ENCODE assay signal across 8 mouse cellular contexts in the genomic region with DNA sequence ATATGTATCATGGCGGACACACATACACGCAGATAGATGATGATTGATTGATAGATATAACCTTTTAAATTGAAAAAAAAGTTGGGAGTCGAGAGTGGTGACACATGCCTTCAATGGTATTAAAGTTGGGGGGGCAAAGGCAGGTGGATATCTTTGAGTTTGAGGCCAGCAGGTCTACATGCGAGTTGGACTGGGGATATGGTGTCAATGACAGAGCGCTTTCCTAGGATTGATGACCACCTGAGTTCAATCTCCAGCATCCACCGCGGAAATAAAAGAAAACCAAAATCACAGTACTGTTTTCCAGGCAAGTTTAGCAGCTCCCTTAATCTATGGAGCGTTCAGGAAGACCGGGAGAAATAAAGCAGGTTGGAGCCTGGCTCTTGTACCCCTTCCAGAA. TPM values are rescaled to one million over a fixed set of nuclear protein-coding genes. Genes with fewer than 3 reads are reported as not detected.
DNase-seq lines count a peak whose midpoint lies in the region; ATAC-seq and TF ChIP-seq lines count a peak whose summit lies in the region.

No protein-coding gene starts in this region.

- no peaks in the 10 kb centered on the region; the same call in 1 of the 2 replicates for H3K9me3 ChIP-seq in heart, embryonic 12.5 days (replicated peaks)
- 0 out of 2 replicates have a peak, but pooled peaks cover 5% of the 10 kb centered on the region for H3K9me3 ChIP-seq in E14TG2a.4 (ENCODE audit: low read length)
- no peaks in the 10 kb centered on the region for H3K9me3 ChIP-seq in forebrain, embryonic 14.5 days (replicated peaks; ENCODE audit: control insufficient read depth, low read length)
- no peaks in the 10 kb centered on the region for H3K9me3 ChIP-seq in liver, embryonic 15.5 days (replicated peaks)

- H3K36me3 ChIP-seq in heart, embryonic 12.5 days, result peaks cover 13% of the 10 kb centered on the region
- peaks cover 20% of the 10 kb centered on the region for H3K36me3 ChIP-seq in E14TG2a.4 (ENCODE audit: insufficient read depth, low read length)
- peaks cover 18% of the 10 kb centered on the region for H3K36me3 ChIP-seq in forebrain, embryonic 14.5 days (ENCODE audit: control insufficient read depth, insufficient read depth, low read length)
- no peaks in the 10 kb centered on the region for H3K36me3 ChIP-seq in liver, embryonic 15.5 days (replicated peaks)

- ATAC-seq in heart, embryonic 12.5 days (ENCODE audit: insufficient number of reproducible peaks, low FRiP score), result no peak
- peak; percentile 36; the same call in 1 of the 2 replicates for ATAC-seq in forebrain, embryonic 14.5 days
- ATAC-seq in liver, embryonic 15.5 days (ENCODE audit: insufficient read depth), result no peak

- H3K9ac ChIP-seq in heart, embryonic 12.5 days, result peak overlapping the region; percentile 63
- peak overlapping the region; percentile 80 for H3K9ac ChIP-seq in forebrain, embryonic 14.5 days (ENCODE audit: low read length)
- H3K9ac ChIP-seq in liver, embryonic 15.5 days, result peak overlapping the region; percentile 1; the same call in 1 of the 2 replicates

- peak overlapping the region; percentile 66 for H3K4me2 ChIP-seq in heart, embryonic 12.5 days
- peak overlapping the region; percentile 75 for H3K4me2 ChIP-seq in forebrain, embryonic 14.5 days (ENCODE audit: low read length)
- peak overlapping the region; percentile 66 for H3K4me2 ChIP-seq in liver, embryonic 15.5 days

- TF ChIP-seq CTCF in E14TG2a.4 (conservative IDR thresholded peaks at IDR 0.05; ENCODE audit: low read length), result no peak

- H3K4me3 ChIP-seq in heart, embryonic 12.5 days, result peak overlapping the region; percentile 69
- peak overlapping the region; percentile 86 for H3K4me3 ChIP-seq in E14TG2a.4 (replicated peaks; ENCODE audit: low read length)
- peak overlapping the region; percentile 70 for H3K4me3 ChIP-seq in forebrain, embryonic 14.5 days (ENCODE audit: low read depth, low read length)
- peak overlapping the region; percentile 58 for H3K4me3 ChIP-seq in liver, embryonic 15.5 days (replicated peaks)

- intact Hi-C loops in heart, postnatal 25 days (cut with DNase I), result no loop called here
- intact Hi-C loops in left cerebral cortex, postnatal 14 days (cut with DNase I), result no loop called here

- no peak for DNase-seq in heart, postnatal 25 days (ENCODE audit: low spot score)
- DNase-seq in forebrain, embryonic 14.5 days (ENCODE audit: low spot score), result no peak
- DNase-seq in urinary bladder, postnatal 14 days (ENCODE audit: low spot score), result no peak
- DNase-seq in ovary, postnatal 36 days (ENCODE audit: low spot score), result no peak
- DNase-seq in left cerebral cortex, postnatal 14 days (ENCODE audit: low spot score in 2 of 2), result no peak

- peaks cover 4% of the 10 kb centered on the region; the same call in 1 of the 2 replicates for H3K4me1 ChIP-seq in heart, embryonic 12.5 days (replicated peaks)
- H3K4me1 ChIP-seq in E14TG2a.4 (replicated peaks; ENCODE audit: low read depth, low read length), result peaks cover 16% of the 10 kb centered on the region
- H3K4me1 ChIP-seq in forebrain, embryonic 14.5 days (ENCODE audit: control insufficient read depth, insufficient read depth, low read length), result 0 out of 2 replicates have a peak, but pooled peaks cover 5% of the 10 kb centered on the region
- peaks cover 12% of the 10 kb centered on the region; the same call in 1 of the 2 replicates for H3K4me1 ChIP-seq in liver, embryonic 15.5 days (replicated peaks)

- no peaks in the 10 kb centered on the region for H3K27me3 ChIP-seq in heart, embryonic 12.5 days (replicated peaks)
- H3K27me3 ChIP-seq in E14TG2a.4 (ENCODE audit: insufficient read depth, low read length), result no peaks in the 10 kb centered on the region
- H3K27me3 ChIP-seq in forebrain, embryonic 14.5 days (replicated peaks; ENCODE audit: control insufficient read depth, insufficient read depth, low read length), result no peaks in the 10 kb centered on the region
- H3K27me3 ChIP-seq in liver, embryonic 15.5 days, result no peaks in the 10 kb centered on the region

- no peak overlapping the region for H3K27ac ChIP-seq in heart, embryonic 12.5 days (ENCODE audit: poor library complexity, severe bottlenecking)
- H3K27ac ChIP-seq in forebrain, embryonic 14.5 days (ENCODE audit: low read depth, low read length), result 0 out of 2 replicates have a peak overlapping the region, but pooled peaks have one; percentile 21
- H3K27ac ChIP-seq in liver, embryonic 15.5 days (replicated peaks), result no peak overlapping the region

- WGBS in heart, embryonic 12.5 days, result 39% methylated on average over 9 of the region's 9 CpGs
- WGBS in forebrain, embryonic 14.5 days, result 42% methylated on average over 9 of the region's 9 CpGs
- WGBS in liver, embryonic 15.5 days (ENCODE audit: insufficient replicate concordance), result 36% methylated on average over 9 of the region's 9 CpGs

RNA-seq across cellular contexts. Expression of a gene that starts 0.4 kb away (rescaled TPM):
- 36.9 and 40.9 TPM in 2 replicates for polyA plus RNA-seq in heart, embryonic 12.5 days (2016; fragmentation: Nextera tagmentation; extraction: Ambion mirVana)
- total RNA-seq in heart, postnatal 25 days (2021), result 1 to 10 TPM; 8.8 to 8.9 TPM
- polyA plus RNA-seq in forebrain, embryonic 14.5 days (2014; fragmentation: Nextera tagmentation; extraction: Ambion mirVana), result 137 and 158 TPM in 2 replicates
- polyA plus RNA-seq in liver, embryonic 15.5 days (2015; fragmentation: Nextera tagmentation; extraction: Ambion mirVana), result 7.5 and 9.0 TPM in 2 replicates
- total RNA-seq in left cerebral cortex, postnatal 14 days (2021), result 100 to 1,000 TPM in 1 of 2 experiments, 10 to 100 TPM in 1; 98.1 to 110 TPM

RNA-seq across cellular contexts. Expression of a gene that starts 24.6 kb away (rescaled TPM):
- 21.4 and 21.6 TPM in 2 replicates for polyA plus RNA-seq in heart, embryonic 12.5 days (2016; fragmentation: Nextera tagmentation; extraction: Ambion mirVana)
- total RNA-seq in heart, postnatal 25 days (2021), result 1 to 10 TPM; 2.7 to 2.8 TPM
- polyA plus RNA-seq in forebrain, embryonic 14.5 days (2014; fragmentation: Nextera tagmentation; extraction: Ambion mirVana), result 8.8 and 12.4 TPM in 2 replicates
- 0.85 and 0.93 TPM in 2 replicates for polyA plus RNA-seq in liver, embryonic 15.5 days (2015; fragmentation: Nextera tagmentation; extraction: Ambion mirVana)
- 10 to 100 TPM; 17.2 to 20.4 TPM for total RNA-seq in left cerebral cortex, postnatal 14 days (2021)

RNA-seq across cellular contexts. Expression of a gene that starts 45.5 kb away (rescaled TPM):
- 245 and 251 TPM in 2 replicates for polyA plus RNA-seq in heart, embryonic 12.5 days (2016; fragmentation: Nextera tagmentation; extraction: Ambion mirVana)
- 100 to 1,000 TPM; 172 to 177 TPM for total RNA-seq in heart, postnatal 25 days (2021)
- polyA plus RNA-seq in forebrain, embryonic 14.5 days (2014; fragmentation: Nextera tagmentation; extraction: Ambion mirVana), result 432 and 495 TPM in 2 replicates
- 190 and 201 TPM in 2 replicates for polyA plus RNA-seq in liver, embryonic 15.5 days (2015; fragmentation: Nextera tagmentation; extraction: Ambion mirVana)
- 100 to 1,000 TPM; 233 to 242 TPM for total RNA-seq in left cerebral cortex, postnatal 14 days (2021)

RNA-seq across cellular contexts. Expression of a gene that starts 58.8 kb away (rescaled TPM):
- polyA plus RNA-seq in heart, embryonic 12.5 days (2016; fragmentation: Nextera tagmentation; extraction: Ambion mirVana), result 1.9 and 2.1 TPM in 2 replicates
- total RNA-seq in heart, postnatal 25 days (2021), result 10 to 100 TPM in 1 of 2 experiments, 1 to 10 TPM in 1; 8.9 to 10.4 TPM
- 0.11 TPM in 1 of 2 replicates, not detected in the other for polyA plus RNA-seq in forebrain, embryonic 14.5 days (2014; fragmentation: Nextera tagmentation; extraction: Ambion mirVana)
- polyA plus RNA-seq in liver, embryonic 15.5 days (2015; fragmentation: Nextera tagmentation; extraction: Ambion mirVana), result 5.9 and 8.1 TPM in 2 replicates
- under 1 TPM in 1 of 2 experiments, not detected in 1; 0.17 TPM for total RNA-seq in left cerebral cortex, postnatal 14 days (2021)

Comparison
In these comparisons a context has a peak if more than half of its experiments do, and no peak if none do; other contexts are left out.
1. H3K9ac ChIP-seq: peak in every context shown above with its lines; median percentile 80 in forebrain, embryonic 14.5 days; 63 in heart, embryonic 12.5 days; 1 in liver, embryonic 15.5 days.